Mouse (Mus musculus) urinary bladder, postnatal 14 days (tissue): ENCODE data around the gene Ltb4r1.

Experiments
- DNase-seq: peaks from one replicate; pipeline ENCODE4 v3.0.0; 2021; ENCODE audit warnings: low spot score

Gene Ltb4r1

GRCm38 (mm10) chr14:55765696-55766095 is at the start of gene Ltb4r1:
Gene Ltb4r1, plus strand, starts transcription at chr14:55765962.
- no peak for DNase-seq

DNA sequence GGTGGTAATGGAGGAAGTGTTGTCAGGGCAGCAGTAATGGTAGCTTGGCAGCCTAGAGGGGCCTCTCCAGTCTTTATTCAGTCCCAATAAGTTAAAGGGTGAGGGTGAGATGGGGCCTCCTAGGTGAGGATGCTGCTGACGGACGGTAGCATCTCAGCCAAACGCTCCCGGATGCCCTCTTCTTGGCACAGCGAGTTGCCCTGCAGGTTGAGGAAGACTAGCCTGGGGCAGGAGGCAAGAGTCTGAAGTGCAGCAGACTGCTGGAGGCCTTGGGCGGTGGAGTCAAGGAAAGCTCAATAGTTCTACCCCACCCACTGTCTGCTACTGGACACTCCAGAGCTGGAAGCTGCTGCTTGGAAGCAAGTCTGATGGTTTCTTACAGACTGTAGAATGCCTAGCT is 49.5 kb upstream of the Ltb4r1 start:
- no peak for DNase-seq

GRCm38 (mm10) chr14:55716884-55717283 is 48.9 kb upstream of the Ltb4r1 start:
- DNase-seq: no peak

DNA sequence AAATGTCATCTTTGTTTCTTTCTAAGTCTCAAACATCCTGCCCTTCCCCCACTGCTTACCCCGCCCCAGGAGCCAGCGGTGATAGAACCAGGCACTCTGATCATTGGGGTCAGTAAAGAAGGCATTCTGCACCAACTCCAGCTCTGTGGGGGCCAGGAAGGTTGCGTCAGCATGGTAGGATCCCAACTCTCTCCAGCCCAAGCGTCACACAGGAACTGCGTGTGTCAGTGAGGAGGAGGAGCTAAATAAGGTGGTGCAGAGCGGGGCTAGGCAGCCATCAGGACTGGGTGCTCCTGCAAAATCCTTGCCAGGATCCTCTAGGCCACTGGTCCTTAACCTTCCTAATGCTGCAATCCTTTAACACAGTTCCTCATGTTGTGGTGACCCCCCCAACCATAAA is 46.0 kb upstream of the Ltb4r1 start:
- DNase-seq: no peak

- no peak for DNase-seq
These were observed 45.1 kb upstream of the Ltb4r1 start for GRCm38 (mm10) chr14:55720666-55721065.

GRCm38 (mm10) chr14:55721076-55721475 is 44.7 kb upstream of the Ltb4r1 start:
- DNase-seq: no peak

DNA sequence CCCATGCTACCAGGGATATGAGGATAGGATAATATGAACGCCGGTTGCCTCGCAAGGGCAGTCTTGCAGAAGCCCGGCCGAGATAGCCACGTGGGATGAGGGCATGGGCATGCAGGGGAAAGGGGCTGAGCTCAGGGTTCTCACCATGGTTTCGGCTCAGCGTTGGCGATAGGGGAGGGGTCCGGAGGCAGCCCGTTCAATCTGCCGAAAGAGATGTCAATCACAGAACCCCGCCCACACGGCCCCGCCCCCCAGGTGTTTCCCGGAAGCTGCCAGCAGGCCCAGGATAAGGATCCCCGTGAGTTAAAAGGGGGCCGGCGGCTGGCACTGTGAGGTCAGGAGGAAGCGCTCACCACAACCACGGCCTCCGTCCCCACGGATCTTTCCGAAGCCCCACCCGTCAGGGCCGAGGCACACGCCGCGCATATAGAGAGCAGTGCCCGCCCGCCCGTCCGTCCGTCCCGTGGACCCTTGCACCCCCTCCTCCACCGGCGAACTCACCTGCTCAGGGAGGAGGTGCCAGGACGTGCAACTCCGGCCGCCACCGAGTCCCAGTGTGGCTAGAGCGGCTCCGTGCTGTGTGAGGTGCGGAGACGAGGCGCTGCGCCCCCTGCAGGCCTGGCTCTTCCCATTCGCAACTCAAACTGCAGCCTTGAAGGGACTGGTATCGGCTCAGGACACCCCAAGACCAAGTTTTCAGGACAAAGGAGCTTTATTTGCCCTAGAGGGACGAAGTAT is 43.9 kb upstream of the Ltb4r1 start, which contains the start of gene Rabggta:
Rabggta (minus strand) TSS at position 564 of the 738 bp plus-strand sequence.
- DNase-seq: peak; percentile 94

- DNase-seq: no peak
These were observed 43.3 kb upstream of the Ltb4r1 start for GRCm38 (mm10) chr14:55722438-55722945.

DNA sequence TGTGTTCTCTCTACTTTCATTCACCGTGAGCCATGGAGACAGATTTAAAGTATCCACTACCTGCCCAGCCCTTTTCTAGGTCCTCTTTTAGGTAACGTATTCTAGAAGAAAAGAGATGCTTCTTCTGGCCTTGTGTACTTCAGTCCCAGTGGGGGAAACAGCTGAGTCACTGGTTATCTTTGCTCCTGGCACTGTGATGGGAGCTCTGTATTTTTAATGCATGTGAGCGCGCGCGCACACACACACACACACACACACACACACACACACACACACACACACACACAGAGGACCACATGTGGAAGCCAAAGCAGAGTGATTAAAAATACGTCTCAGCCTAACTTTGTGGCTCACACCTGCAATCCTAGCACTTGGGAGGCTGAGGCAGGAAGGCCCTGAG is 42.3 kb upstream of the Ltb4r1 start:
- no peak for DNase-seq

DNA sequence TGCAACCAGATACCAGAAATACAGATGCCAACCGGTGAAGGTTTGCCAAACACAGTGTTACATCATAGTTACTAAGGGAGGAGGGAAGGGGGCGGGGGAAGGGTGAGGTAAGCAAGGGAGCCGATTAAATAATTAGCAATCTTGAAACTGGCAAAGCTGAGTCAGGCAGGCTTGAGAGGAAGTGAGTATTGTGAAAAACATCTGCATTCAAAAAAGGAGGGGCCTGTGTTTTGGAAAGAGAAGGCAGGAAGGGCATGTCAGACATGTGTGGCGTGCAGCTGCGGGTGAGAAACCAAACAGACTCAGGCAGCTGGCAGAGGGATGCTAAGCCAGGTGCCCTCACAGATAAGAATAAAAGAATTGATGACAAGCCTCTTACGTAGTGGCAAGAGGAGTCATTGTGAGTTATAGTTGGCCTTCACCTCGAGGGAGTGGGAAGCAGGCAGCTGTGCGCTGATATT is 41.3 kb upstream of the Ltb4r1 start:
- DNase-seq: peak; percentile 30

DNA sequence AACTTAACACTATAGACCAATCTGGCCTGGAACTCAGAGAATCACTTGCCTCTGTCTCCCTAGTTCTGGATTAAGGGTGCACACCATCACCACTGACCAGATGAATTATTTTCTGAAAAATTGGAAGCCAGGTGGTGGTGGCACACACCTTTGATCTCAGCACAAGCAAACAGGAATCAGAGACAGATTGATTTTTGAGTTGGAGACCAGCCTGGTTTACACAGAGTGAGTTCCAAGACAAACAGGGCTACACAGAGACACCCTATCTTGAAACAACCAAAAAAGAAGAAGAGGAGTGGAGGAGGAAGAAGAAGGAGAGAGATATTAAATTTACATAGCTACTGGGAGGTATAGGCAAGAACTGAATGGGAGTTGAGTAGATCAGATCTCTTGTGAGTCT is 39.5 kb upstream of the Ltb4r1 start:
- no peak for DNase-seq

DNA sequence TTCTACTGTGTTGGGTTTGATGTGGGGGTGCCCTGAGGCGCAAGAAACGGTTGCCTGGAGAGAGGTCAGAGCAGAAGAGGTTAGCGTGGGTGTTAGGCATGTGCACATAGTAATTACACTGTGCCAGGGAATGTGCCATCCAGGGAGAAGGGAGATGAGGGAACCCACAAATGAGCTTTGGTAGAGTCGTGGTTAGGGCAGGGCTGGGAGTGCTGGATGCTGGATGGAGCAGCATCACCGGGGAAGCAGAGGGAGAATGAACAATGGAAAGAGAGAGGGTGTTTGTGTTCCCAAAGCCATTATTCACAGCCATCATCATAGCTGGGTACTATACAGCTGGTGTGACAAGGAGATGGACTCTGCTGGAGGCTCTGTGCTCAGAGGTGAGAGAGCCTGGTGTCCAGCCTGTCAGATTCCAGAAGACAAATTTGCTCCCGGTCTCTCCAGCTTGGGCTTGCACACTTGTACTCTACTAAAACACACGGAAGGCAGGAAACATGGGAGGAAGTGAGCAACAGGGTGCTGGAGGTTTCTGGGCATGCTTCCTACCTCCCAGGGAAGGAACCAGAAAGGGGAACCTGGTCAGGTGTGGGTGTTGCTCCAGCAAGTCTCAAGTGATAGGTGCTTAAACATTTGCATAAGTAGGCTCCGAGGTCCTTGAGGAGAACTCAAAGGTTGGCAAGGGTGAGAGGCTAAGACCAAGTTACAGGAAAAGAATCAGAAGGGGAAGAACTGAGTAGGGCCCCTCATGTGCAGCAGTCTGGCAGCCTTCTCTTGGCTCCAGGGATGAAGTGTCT is 37.7 kb upstream of the Ltb4r1 start:
- DNase-seq: no peak

DNA sequence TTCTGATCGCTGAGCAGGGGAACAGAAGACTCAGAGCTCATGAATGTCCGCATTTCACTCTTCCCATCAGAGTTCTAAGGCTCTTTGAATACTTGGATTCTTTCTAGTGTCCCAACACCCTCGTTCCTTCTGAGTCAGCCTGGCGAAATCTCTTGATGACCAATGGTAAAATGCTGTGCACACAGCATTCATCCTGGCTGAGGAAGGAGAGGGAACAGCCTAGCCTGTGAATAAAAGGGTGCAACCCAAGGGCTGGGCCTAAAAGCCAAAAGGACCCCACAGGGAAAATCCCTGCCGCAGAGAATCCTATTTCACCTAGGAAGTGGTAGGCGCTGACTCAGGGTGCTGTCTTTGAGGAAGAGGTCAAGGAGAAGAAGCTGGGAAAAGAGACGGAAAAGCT is 35.6 kb upstream of the Ltb4r1 start:
- no peak for DNase-seq

DNA sequence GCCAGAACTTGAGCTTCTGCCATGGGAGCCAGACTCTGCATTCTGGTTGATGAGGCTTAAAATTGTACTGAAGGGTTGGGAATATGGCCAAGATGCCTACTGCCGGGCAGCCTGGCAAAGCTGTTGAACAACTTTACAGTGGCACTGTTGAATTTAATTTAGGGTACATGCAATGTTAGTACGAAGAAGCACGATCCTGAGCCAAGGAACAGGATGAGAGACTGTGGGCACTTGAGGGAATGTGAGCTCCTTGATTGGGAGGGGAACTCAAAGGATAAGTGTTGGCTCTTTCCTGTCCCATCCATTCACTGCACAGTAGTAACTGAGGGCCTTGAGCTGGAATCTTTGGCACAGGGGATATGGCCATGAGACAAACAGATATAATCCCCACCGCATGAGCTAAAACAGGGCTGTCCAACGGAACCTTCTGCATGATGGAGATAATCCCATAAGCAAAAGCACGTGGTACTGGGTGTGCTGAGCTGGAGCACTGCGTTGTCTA is 35.2 kb upstream of the Ltb4r1 start:
- no peak for DNase-seq

GRCm38 (mm10) chr14:55733889-55734288 is 31.9 kb upstream of the Ltb4r1 start:
- no peak for DNase-seq

DNA sequence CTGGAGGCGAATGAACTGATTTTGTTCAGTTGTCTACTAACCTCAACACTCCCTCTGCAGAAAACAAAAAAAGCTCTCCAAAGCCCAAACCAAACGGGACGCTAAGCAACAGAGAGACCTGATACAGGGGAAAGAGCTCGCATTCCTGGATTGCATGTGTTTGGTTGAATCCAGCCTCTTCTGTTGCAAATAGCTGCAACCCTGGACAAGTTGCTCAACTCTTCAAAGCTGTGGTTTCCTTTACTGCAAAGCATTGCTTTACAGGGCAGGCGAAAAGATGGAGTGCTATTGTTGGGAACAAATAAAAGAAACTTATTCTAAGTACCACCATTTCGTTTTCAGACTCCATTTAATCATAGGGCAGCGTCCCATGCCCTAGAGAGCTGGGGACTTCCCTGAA is 30.9 kb upstream of the Ltb4r1 start:
- DNase-seq: no peak

- DNase-seq: no peak
These were observed 30.4 kb upstream of the Ltb4r1 start for GRCm38 (mm10) chr14:55735334-55735733.

DNA sequence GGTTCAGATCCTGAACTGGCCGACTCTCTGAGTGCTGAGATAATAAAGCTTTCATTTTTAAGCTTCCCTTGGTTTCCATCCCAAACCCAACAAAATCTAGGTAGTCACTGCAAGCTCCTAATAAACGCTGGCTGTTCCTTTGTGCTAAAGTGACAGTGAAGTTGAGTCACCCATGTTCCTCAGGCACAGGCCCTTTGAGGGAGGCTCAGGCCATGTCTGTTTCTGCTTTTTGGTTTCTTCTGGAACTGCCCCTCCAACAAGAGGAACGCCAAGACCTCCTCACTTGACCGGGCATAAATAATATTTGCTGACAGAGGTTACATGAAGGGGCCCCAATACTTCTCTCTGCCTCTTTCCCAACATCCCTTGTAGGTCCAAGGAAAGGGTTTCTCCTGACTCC is 30.0 kb upstream of the Ltb4r1 start:
- DNase-seq: no peak

GRCm38 (mm10) chr14:55737086-55737687 is 28.6 kb upstream of the Ltb4r1 start:
- DNase-seq: no peak

GRCm38 (mm10) chr14:55743711-55744110 is 22.1 kb upstream of the Ltb4r1 start:
- DNase-seq: peak; percentile 86

GRCm38 (mm10) chr14:55745180-55745860 is 20.4 kb upstream of the Ltb4r1 start, which contains the start of the genes Dhrs1 and Nop9:
Gene Dhrs1, minus strand, starts transcription at chr14:55745690.
Gene Nop9, plus strand, starts transcription at chr14:55745693.
- peak; percentile 88 for DNase-seq

DNA sequence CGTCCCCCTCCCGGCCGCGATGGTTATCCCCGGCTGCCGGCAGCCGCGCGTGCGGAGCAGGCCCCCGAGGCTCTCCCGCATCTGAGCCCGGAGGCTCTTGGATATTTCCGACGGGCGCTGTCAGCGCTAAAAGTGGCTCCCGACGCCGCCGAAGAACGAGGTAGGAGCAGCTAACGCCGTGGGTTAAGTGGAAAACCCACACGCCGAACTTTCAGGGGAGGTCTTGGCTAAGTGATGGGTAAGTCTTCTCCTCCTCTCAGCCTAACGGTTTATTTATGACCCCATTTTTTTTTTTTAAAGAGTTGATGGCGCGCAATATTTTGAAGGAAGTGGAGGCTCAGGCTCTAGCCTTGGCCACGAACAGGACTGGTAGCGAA is 19.9 kb upstream of the Ltb4r1 start:
- DNase-seq: no peak
